8 mouse cellular contexts compared by ENCODE assay signal in genomic region chr4:43551854-43552253, GRCm38 (mm10). TPM values are rescaled to one million over a fixed set of nuclear protein-coding genes. Genes with fewer than 3 reads are reported as not detected.
DNase-seq lines count a peak whose midpoint lies in the region; ATAC-seq and TF ChIP-seq lines count a peak whose summit lies in the region.
"Not testable (repeated sequence)": the region's sequence is repeated elsewhere in the genome, so short reads cannot be mapped to it uniquely, and the experiment has no call there.
"Had no signal": no experiment of that assay in that cellular context is flagged by ENCODE, and none has a peak within 500 bp of the region (broad histone marks: within the 10 kb centered on the region; RNA-seq: fewer than 3 reads in every experiment).

No protein-coding gene starts in this region.

- H3K36me3 ChIP-seq in MEL (ENCODE audit: control insufficient read depth in 1 of 2, insufficient read depth in 2 of 2, low read length in 2 of 2), result peaks cover 6 to 37% of the 10 kb centered on the region in 2 experiments; a peak in 3 of 4 replicates
- H3K36me3 ChIP-seq in heart, adult 2 months (ENCODE audit: control insufficient read depth, insufficient read depth, low read length), result not testable (repeated sequence)
- peaks cover 91% of the 10 kb centered on the region for H3K36me3 ChIP-seq in kidney, postnatal 0 days (ENCODE audit: insufficient read depth, low read length)
- peaks cover 79% of the 10 kb centered on the region for H3K36me3 ChIP-seq in lung, postnatal 0 days (ENCODE audit: insufficient read depth, low read length)

- WGBS in heart, adult 2 months, result 74% methylated on average over 6 of the region's 6 CpGs
- WGBS in kidney, postnatal 0 days, result 87% methylated on average over 6 of the region's 6 CpGs
- 68% methylated on average over 6 of the region's 6 CpGs for WGBS in lung, postnatal 0 days

- not testable (repeated sequence) for H3K27me3 ChIP-seq in MEL (ENCODE audit: control insufficient read depth in 1 of 2, insufficient read depth in 2 of 2, low read length in 2 of 2); heart, adult 2 months (ENCODE audit: control insufficient read depth, insufficient read depth, low read length); kidney, postnatal 0 days (ENCODE audit: insufficient read depth, low read length); lung, postnatal 0 days (replicated peaks; ENCODE audit: insufficient read depth, low read length)

- H3K4me2 ChIP-seq in kidney, postnatal 0 days (ENCODE audit: low read length); lung, postnatal 0 days (replicated peaks; ENCODE audit: low read depth, low read length): not testable (repeated sequence)

- peak in 1 of 3 experiments; percentile 10; a peak in 1 of 6 replicates for TF ChIP-seq CTCF in MEL (IDR thresholded peaks at IDR 0.05 in 2 of 3, conservative IDR thresholded peaks at IDR 0.05 in 1 of 3; ENCODE audit: control insufficient read depth in 1 of 3, insufficient read depth in 1 of 3, low read depth in 2 of 3, low read length in 3 of 3, poor library complexity in 1 of 3, severe bottlenecking in 1 of 3)
- peak; percentile 52 for TF ChIP-seq CTCF in heart, adult 2 months (IDR thresholded peaks at IDR 0.05)
- TF ChIP-seq CTCF in kidney, postnatal 0 days (IDR thresholded peaks at IDR 0.05; ENCODE audit: low read depth), result peak; percentile 37; the same call in 1 of the 2 replicates
- peak; percentile 34 for TF ChIP-seq CTCF in left cerebral cortex, adult 2 months (IDR thresholded peaks at IDR 0.05)
- TF ChIP-seq CTCF in lung, postnatal 0 days (IDR thresholded peaks at IDR 0.05), result peak; percentile 17; the same call in 1 of the 2 replicates

- intact Hi-C loops in heart, adult 2 months (cut with DNase I); left cerebral cortex, adult 2 months (cut with DNase I): not testable (repeated sequence)

- not testable (repeated sequence) for H3K4me3 ChIP-seq in MEL (ENCODE audit: control insufficient read depth in 1 of 2, insufficient read depth in 1 of 2, low read depth in 2 of 2, low read length in 2 of 2); heart, adult 2 months; kidney, postnatal 0 days (replicated peaks; ENCODE audit: low read depth, low read length); left cerebral cortex, adult 2 months; lung, postnatal 0 days (ENCODE audit: low read depth, low read length)

- H3K79me2 ChIP-seq in MEL (ENCODE audit: control insufficient read depth, insufficient read depth, low read length, poor library complexity); heart, adult 2 months (replicated peaks; ENCODE audit: control insufficient read depth, insufficient read depth, low read length): not testable (repeated sequence)

- TF ChIP-seq POLR2A in MEL (IDR thresholded peaks at IDR 0.05; ENCODE audit: control insufficient read depth in 1 of 2, insufficient read depth in 1 of 2, low read depth in 1 of 2, low read length in 2 of 2, poor library complexity in 1 of 2); heart, adult 2 months (IDR thresholded peaks at IDR 0.05; ENCODE audit: insufficient read depth, low read depth, low read length): not testable (repeated sequence)

- H3K27ac ChIP-seq in MEL (ENCODE audit: control insufficient read depth, low read depth, low read length); heart, adult 2 months; kidney, postnatal 0 days; lung, postnatal 0 days (ENCODE audit: low read length): not testable (repeated sequence)
- peak overlapping the region; percentile 70 for H3K27ac ChIP-seq in left cerebral cortex, adult 2 months

- not testable (repeated sequence) for H3K9me3 ChIP-seq in MEL (replicated peaks; ENCODE audit: insufficient read depth, low read length); kidney, postnatal 0 days (replicated peaks; ENCODE audit: low read length); lung, postnatal 0 days (ENCODE audit: low read length)

- not testable (repeated sequence) for ATAC-seq in kidney, postnatal 0 days (replicated peaks; ENCODE audit: low FRiP score, low read depth); lung, postnatal 0 days

- TF ChIP-seq RAD21 in MEL (IDR thresholded peaks at IDR 0.05; ENCODE audit: low read depth, low read length), result not testable (repeated sequence)

- DNase-seq in MEL (ENCODE audit: low read depth, low spot score); heart, adult 2 months; kidney, postnatal 0 days (ENCODE audit: low spot score); left cerebral cortex, adult 2 months (ENCODE audit: extremely low spot score in 1 of 2, low spot score in 2 of 2); lung, postnatal 0 days (ENCODE audit: low spot score): not testable (repeated sequence)

- H3K9ac ChIP-seq in MEL (ENCODE audit: control insufficient read depth, low read depth, low read length, poor library complexity, severe bottlenecking); heart, adult 2 months (ENCODE audit: low read depth, low read length); kidney, postnatal 0 days (ENCODE audit: low read depth, low read length); lung, postnatal 0 days (replicated peaks; ENCODE audit: low read depth): not testable (repeated sequence)

- H3K4me1 ChIP-seq in MEL (ENCODE audit: control insufficient read depth in 1 of 2, insufficient read depth in 2 of 2, low read length in 2 of 2); heart, adult 2 months (ENCODE audit: control insufficient read depth, insufficient read depth, low read length); kidney, postnatal 0 days (replicated peaks; ENCODE audit: insufficient read depth, low read length); lung, postnatal 0 days (ENCODE audit: insufficient read depth, low read depth, low read length): not testable (repeated sequence)

- not testable (repeated sequence) for TF ChIP-seq EP300 in MEL (IDR thresholded peaks at IDR 0.05; ENCODE audit: low read depth in 1 of 2, low read length in 2 of 2); heart, adult 2 months (IDR thresholded peaks at IDR 0.05; ENCODE audit: insufficient read depth, low read depth, low read length); lung, postnatal 0 days (IDR thresholded peaks at IDR 0.05)

RNA-seq across cellular contexts. Expression of gene Creb3, which starts 10.3 kb away (rescaled TPM):
- 14.9 and 17.1 TPM in 2 replicates for total RNA-seq in MEL (2012; rRNA removed)
- 10 to 100 TPM in 1 of 2 experiments, not detected in 1; 21.3 TPM for polyA plus RNA-seq in MEL (2012; ENCODE audit: insufficient read depth in 1 of 2, insufficient read length in 2 of 2, low read depth in 1 of 2, low replicate concordance in 2 of 2, missing spikeins in 1 of 2)
- total RNA-seq in heart, adult 2 months (2021), result 10 to 100 TPM; 44.0 to 46.5 TPM
- polyA plus RNA-seq in heart, adult 2 months (2012; rRNA removed), result 29.8 and 36.8 TPM in 2 replicates
- polyA plus RNA-seq in kidney, postnatal 0 days (2015; fragmentation: Nextera tagmentation; extraction: Ambion mirVana), result 74.1 and 76.5 TPM in 2 replicates
- total RNA-seq in left cerebral cortex, adult 2 months (2021), result 10 to 100 TPM; 74.6 to 77.9 TPM
- 115 and 126 TPM in 2 replicates for polyA plus RNA-seq in lung, postnatal 0 days (2015; fragmentation: Nextera tagmentation; extraction: Ambion mirVana)

RNA-seq across cellular contexts. Expression of gene Tln1, which starts 10.6 kb away (rescaled TPM):
- total RNA-seq in MEL (2012; rRNA removed), result 106 and 112 TPM in 2 replicates
- polyA plus RNA-seq in MEL (2012; ENCODE audit: insufficient read depth in 1 of 2, insufficient read length in 2 of 2, low read depth in 1 of 2, low replicate concordance in 2 of 2, missing spikeins in 1 of 2), result 100 to 1,000 TPM in 1 of 2 experiments, 10 to 100 TPM in 1; 22.9 to 146 TPM
- 100 to 1,000 TPM; 105 to 109 TPM for total RNA-seq in heart, adult 2 months (2021)
- 53.1 and 67.0 TPM in 2 replicates for polyA plus RNA-seq in heart, adult 2 months (2012; rRNA removed)
- 64.9 and 65.8 TPM in 2 replicates for polyA plus RNA-seq in kidney, postnatal 0 days (2015; fragmentation: Nextera tagmentation; extraction: Ambion mirVana)
- 10 to 100 TPM; 50.7 to 52.2 TPM for total RNA-seq in left cerebral cortex, adult 2 months (2021)
- polyA plus RNA-seq in lung, postnatal 0 days (2015; fragmentation: Nextera tagmentation; extraction: Ambion mirVana), result 75.6 and 104 TPM in 2 replicates

RNA-seq across cellular contexts. Expression of gene Rgp1, which starts 26.7 kb away (rescaled TPM):
- total RNA-seq in MEL (2012; rRNA removed), result 14.3 and 17.1 TPM in 2 replicates
- 10 to 100 TPM in 1 of 2 experiments, not detected in 1; 47.6 TPM for polyA plus RNA-seq in MEL (2012; ENCODE audit: insufficient read depth in 1 of 2, insufficient read length in 2 of 2, low read depth in 1 of 2, low replicate concordance in 2 of 2, missing spikeins in 1 of 2)
- 10 to 100 TPM; 29.4 to 31.7 TPM for total RNA-seq in heart, adult 2 months (2021)
- polyA plus RNA-seq in heart, adult 2 months (2012; rRNA removed), result 38.1 and 47.5 TPM in 2 replicates
- polyA plus RNA-seq in kidney, postnatal 0 days (2015; fragmentation: Nextera tagmentation; extraction: Ambion mirVana), result 15.9 and 17.8 TPM in 2 replicates
- 10 to 100 TPM; 49.6 to 55.4 TPM for total RNA-seq in left cerebral cortex, adult 2 months (2021)
- 13.7 and 15.7 TPM in 2 replicates for polyA plus RNA-seq in lung, postnatal 0 days (2015; fragmentation: Nextera tagmentation; extraction: Ambion mirVana)

RNA-seq across cellular contexts. Expression of gene Gba2, which starts 26.8 kb away (rescaled TPM):
- 5.7 and 6.2 TPM in 2 replicates for total RNA-seq in MEL (2012; rRNA removed)
- 10 to 100 TPM in 1 of 2 experiments, not detected in 1; 24.9 TPM for polyA plus RNA-seq in MEL (2012; ENCODE audit: insufficient read depth in 1 of 2, insufficient read length in 2 of 2, low read depth in 1 of 2, low replicate concordance in 2 of 2, missing spikeins in 1 of 2)
- 10 to 100 TPM; 11.5 to 13.2 TPM for total RNA-seq in heart, adult 2 months (2021)
- 18.2 and 27.4 TPM in 2 replicates for polyA plus RNA-seq in heart, adult 2 months (2012; rRNA removed)
- polyA plus RNA-seq in kidney, postnatal 0 days (2015; fragmentation: Nextera tagmentation; extraction: Ambion mirVana), result 14.2 and 15.9 TPM in 2 replicates
- total RNA-seq in left cerebral cortex, adult 2 months (2021), result 10 to 100 TPM; 69.2 to 70.6 TPM
- polyA plus RNA-seq in lung, postnatal 0 days (2015; fragmentation: Nextera tagmentation; extraction: Ambion mirVana), result 12.7 and 14.4 TPM in 2 replicates

RNA-seq across cellular contexts. Expression of gene Tpm2, which starts 28.3 kb away (rescaled TPM):
- 0.08 TPM in 1 of 2 replicates, not detected in the other for total RNA-seq in MEL (2012; rRNA removed)
- not detected for polyA plus RNA-seq in MEL (2012; ENCODE audit: insufficient read depth in 1 of 2, insufficient read length in 2 of 2, low read depth in 1 of 2, low replicate concordance in 2 of 2, missing spikeins in 1 of 2)
- total RNA-seq in heart, adult 2 months (2021), result 10 to 100 TPM; 35.4 to 41.2 TPM
- 41.8 and 44.9 TPM in 2 replicates for polyA plus RNA-seq in heart, adult 2 months (2012; rRNA removed)
- polyA plus RNA-seq in kidney, postnatal 0 days (2015; fragmentation: Nextera tagmentation; extraction: Ambion mirVana), result 164 and 176 TPM in 2 replicates
- total RNA-seq in left cerebral cortex, adult 2 months (2021), result 1 to 10 TPM; 7.0 to 8.8 TPM
- polyA plus RNA-seq in lung, postnatal 0 days (2015; fragmentation: Nextera tagmentation; extraction: Ambion mirVana), result 84.8 and 89.0 TPM in 2 replicates
- polyA plus RNA-seq: CD4-positive, CD25-positive, alpha-beta regulatory T cell, adult 4 months; erythroblast, embryonic 14.5 days; G1E had no signal
